Comparison of ENCODE assay signal across 9 mouse cellular contexts in the genomic region with DNA sequence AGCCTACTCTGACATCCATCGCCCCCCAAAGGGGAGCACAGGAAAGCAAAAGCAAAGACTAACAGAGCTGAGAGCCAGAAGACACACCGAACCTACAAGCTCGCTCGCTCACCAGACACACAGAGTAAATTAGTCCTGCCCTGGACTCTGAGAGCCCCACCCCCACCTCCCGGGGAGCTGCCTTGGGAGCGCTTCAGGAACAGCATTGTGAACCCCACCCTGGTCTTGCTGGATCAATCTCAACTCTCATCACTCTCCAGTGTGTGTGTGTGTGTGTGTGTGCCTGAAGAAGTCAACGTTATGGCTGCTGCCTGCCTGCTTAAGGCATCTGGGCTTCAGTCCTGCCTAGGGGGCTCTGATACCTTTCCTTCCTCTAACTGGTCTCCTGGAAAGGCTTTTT. TPM values are rescaled to one million over a fixed set of nuclear protein-coding genes. Genes with fewer than 3 reads are reported as not detected.
A peak's percentile ranks its signal among the peaks of the same experiment; 100 is the strongest.
DNase-seq lines count a peak whose midpoint lies in the region; ATAC-seq and TF ChIP-seq lines count a peak whose summit lies in the region.
"Had no signal": no experiment of that assay in that cellular context is flagged by ENCODE, and none has a peak within 500 bp of the region (broad histone marks: within the 10 kb centered on the region; RNA-seq: fewer than 3 reads in every experiment).

No protein-coding gene starts in this region.

- ATAC-seq in hindbrain, postnatal 0 days: no peak

- TF ChIP-seq POLR2A in kidney, adult 2 months (IDR thresholded peaks at IDR 0.05; ENCODE audit: low read depth, low read length): no peak

- no peaks in the 10 kb centered on the region for H3K4me1 ChIP-seq in kidney, adult 2 months (ENCODE audit: control insufficient read depth, insufficient read depth, low read length)
- no peaks in the 10 kb centered on the region for H3K4me1 ChIP-seq in hindbrain, postnatal 0 days (ENCODE audit: insufficient read depth, low read length)

- H3K9me3 ChIP-seq in hindbrain, postnatal 0 days (ENCODE audit: low read length): no peaks in the 10 kb centered on the region

- intact Hi-C loops in gastrocnemius, postnatal 14 days (cut with DNase I; ENCODE audit: low total_unique reads): no loop called here

- 21% methylated on average over 7 of the region's 7 CpGs for WGBS in kidney, adult 2 months
- WGBS in hindbrain, postnatal 0 days: 25% methylated on average over 7 of the region's 7 CpGs

- no peak overlapping the region for H3K9ac ChIP-seq in hindbrain, postnatal 0 days (replicated peaks; ENCODE audit: low read length)

- H3K27ac ChIP-seq in kidney, adult 2 months (ENCODE audit: insufficient read depth, low read depth, low read length): no peak overlapping the region
- H3K27ac ChIP-seq in hindbrain, postnatal 0 days: no peak overlapping the region

- H3K36me3 ChIP-seq in kidney, adult 2 months (ENCODE audit: control insufficient read depth, insufficient read depth, low read length): no peaks in the 10 kb centered on the region
- no peaks in the 10 kb centered on the region for H3K36me3 ChIP-seq in hindbrain, postnatal 0 days (ENCODE audit: insufficient read depth, low read length)

- DNase-seq in kidney, postnatal 10 days: peak; percentile 24
- DNase-seq in kidney, adult 2 months: no peak
- peak; percentile 3 for DNase-seq in Muller cell, postnatal 12 days (ENCODE audit: inconsistent ontology term)
- DNase-seq in gastrocnemius, postnatal 14 days: peak; percentile 28
- DNase-seq in hindbrain, postnatal 0 days (ENCODE audit: low spot score): no peak
- DNase-seq in spleen, postnatal 14 days (ENCODE audit: low spot score in 2 of 2): no peak
- no peak for DNase-seq in ovary, postnatal 14 days (ENCODE audit: low spot score)
- no peak for DNase-seq in urinary bladder, postnatal 4 days (ENCODE audit: low spot score in 2 of 2)

- TF ChIP-seq CTCF in kidney, adult 2 months (conservative IDR thresholded peaks at IDR 0.05; ENCODE audit: insufficient read depth, insufficient read length, low read depth, low read length): no peak
- peak; percentile 17; the same call in 1 of the 2 replicates for TF ChIP-seq CTCF in hindbrain, postnatal 0 days (IDR thresholded peaks at IDR 0.05; ENCODE audit: low read depth)

- H3K27me3 ChIP-seq in kidney, adult 2 months (replicated peaks; ENCODE audit: control insufficient read depth, insufficient read depth, low read length): no peaks in the 10 kb centered on the region
- no peaks in the 10 kb centered on the region for H3K27me3 ChIP-seq in hindbrain, postnatal 0 days (ENCODE audit: insufficient read depth, low read length)

- H3K4me2 ChIP-seq in hindbrain, postnatal 0 days (ENCODE audit: low read depth, low read length): no peak overlapping the region

- no peak overlapping the region for H3K4me3 ChIP-seq in kidney, adult 2 months (ENCODE audit: insufficient read depth, low read depth, low read length)
- no peak overlapping the region for H3K4me3 ChIP-seq in hindbrain, postnatal 0 days (ENCODE audit: low read length)
- H3K4me3 ChIP-seq: erythroblast, embryonic 14.5 days had no signal

RNA-seq across cellular contexts. Expression of a gene that starts 1.7 kb away (rescaled TPM):
- polyA plus RNA-seq in kidney, adult 2 months (2012; rRNA removed): 1.6 and 1.9 TPM in 2 replicates
- 1 to 10 TPM; 1.6 to 3.0 TPM for total RNA-seq in gastrocnemius, postnatal 14 days (2021)
- total RNA-seq in hindbrain, postnatal 0 days (2014; rRNA removed): 173 and 180 TPM in 2 replicates
- polyA plus RNA-seq in hindbrain, postnatal 0 days (2015; fragmentation: Nextera tagmentation; extraction: Ambion mirVana): 13.8 and 15.5 TPM in 2 replicates
- polyA plus RNA-seq: erythroblast, embryonic 14.5 days had no signal

Comparison
In these comparisons a context has a peak if more than half of its experiments do, and no peak if none do; other contexts are left out.
1. DNase-seq: peak in kidney, postnatal 10 days (single experiment), Muller cell, postnatal 12 days (single experiment) and gastrocnemius, postnatal 14 days (single experiment); none in kidney, adult 2 months (single experiment), hindbrain, postnatal 0 days (single experiment), spleen, postnatal 14 days (0 of 2), ovary, postnatal 14 days (single experiment) and urinary bladder, postnatal 4 days (0 of 2).
2. RNA of a gene that starts 1.7 kb away (total RNA-seq): 173 to 180 TPM in hindbrain, postnatal 0 days; 1.6 to 3.0 TPM in gastrocnemius, postnatal 14 days; every median in the first group is over 10 times any median in the second.